Mouse (Mus musculus): ENCODE results near the gene Actn1.
"Not testable (repeated sequence)": the region's sequence is repeated elsewhere in the genome, so short reads cannot be mapped to it uniquely, and the experiment has no call there.

Gene Actn1

DNA sequence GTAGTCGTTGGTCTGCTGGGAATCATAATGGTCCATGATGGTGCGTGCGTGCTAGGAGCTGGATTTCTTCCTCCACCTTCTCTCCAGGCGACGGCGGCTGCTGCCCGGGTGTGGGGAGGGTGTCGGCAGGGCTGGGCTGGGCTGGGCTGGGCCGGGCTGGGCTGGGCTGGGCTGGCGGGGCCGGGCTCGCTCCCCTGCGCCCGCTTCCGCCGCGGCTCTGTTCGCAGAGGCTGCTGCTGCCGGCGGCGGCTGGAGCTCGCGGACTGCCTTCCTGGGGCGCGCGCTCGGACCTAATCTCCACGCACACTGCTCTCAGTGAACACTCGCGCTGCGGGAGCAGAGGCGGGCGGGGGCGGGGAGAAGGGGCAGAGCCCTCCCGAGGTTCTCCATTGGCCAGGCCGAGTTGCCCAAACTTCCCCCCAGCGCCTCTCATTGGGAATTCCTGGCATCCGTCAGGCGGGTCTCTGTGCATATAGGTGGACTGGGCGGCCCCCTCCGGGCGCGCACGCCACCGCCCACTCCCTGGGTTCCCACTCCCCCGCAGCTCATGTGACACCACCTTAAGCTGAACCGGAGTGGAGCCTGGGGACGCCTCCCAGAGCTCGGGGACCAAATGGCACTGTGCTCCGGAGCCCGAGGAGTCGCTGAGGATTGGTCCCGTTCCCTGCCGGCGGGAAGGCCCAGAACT is at the start of gene Actn1:
Gene Actn1, minus strand, starts transcription at position 316 of the 688 bp plus-strand sequence.
- peak; percentile 85 to 88 for DNase-seq

DNA sequence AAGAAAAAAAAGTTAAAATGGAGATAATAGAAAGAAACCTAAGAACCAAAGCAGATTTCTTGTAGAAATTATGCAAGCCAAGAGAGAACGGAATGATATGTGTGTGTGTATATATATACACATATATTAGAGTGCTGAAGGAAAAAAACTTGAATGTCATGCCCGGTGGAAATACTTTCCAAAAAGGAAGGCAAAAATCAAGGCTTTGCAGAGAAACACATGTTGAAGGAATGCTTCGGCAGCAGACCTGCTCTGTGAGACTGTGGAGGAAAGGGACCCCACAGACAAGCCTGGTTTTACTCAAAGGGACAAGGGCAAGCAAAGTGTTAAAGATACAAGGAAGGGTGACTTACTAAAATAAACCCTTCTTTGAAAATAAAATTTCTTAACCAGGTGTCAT is 47.4 kb upstream of the Actn1 start:
- DNase-seq, result no peak

DNA sequence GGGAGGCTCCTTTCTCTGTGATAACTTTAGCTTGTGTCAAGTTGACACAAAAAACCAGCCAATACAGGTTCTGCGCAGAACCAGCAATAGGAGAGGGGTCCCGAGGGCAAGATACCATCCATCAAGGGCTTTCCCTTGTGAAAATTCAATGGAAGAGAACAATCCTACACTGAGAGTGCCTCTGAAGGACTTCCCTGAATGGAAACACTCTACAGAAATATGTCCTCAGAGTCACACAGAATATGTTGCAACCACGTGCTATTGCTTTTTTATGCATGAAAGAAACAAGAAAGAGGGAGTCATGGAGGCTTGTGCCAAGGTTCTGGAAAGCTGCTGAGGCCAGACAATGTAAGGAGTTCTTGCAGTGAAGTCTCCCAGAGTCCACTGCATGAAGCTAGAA is 44.3 kb upstream of the Actn1 start:
- DNase-seq, result no peak

- no peak for DNase-seq
Measured at GRCm38 (mm10) chr12:80300833-80301456, 40.8 kb upstream of the Actn1 start.

DNA sequence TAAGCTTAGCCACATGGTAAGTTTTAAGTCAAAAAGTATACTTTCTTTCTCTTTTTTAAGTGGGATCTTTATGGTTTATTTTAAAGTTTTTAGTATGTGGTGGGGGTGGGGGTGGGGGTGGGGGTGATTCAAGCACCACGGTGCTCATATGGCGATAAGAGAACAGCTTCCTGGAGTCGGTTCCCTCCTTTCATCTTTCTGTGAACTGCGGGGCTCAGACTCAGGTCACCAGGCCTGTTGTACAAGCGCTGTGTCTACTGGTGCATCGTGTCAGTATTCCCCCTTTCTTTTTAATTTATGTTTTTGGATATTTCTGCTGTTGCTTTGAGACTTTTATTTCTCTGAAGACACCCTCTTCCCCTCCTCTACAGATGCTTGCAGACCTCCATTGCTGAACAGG is 38.5 kb upstream of the Actn1 start:
- DNase-seq, result no peak

GRCm38 (mm10) chr12:80291895-80292435 is 31.8 kb upstream of the Actn1 start:
- no peak for DNase-seq

GRCm38 (mm10) chr12:80290964-80291363 is 30.8 kb upstream of the Actn1 start:
- peak; percentile 2 to 7 for DNase-seq

DNA sequence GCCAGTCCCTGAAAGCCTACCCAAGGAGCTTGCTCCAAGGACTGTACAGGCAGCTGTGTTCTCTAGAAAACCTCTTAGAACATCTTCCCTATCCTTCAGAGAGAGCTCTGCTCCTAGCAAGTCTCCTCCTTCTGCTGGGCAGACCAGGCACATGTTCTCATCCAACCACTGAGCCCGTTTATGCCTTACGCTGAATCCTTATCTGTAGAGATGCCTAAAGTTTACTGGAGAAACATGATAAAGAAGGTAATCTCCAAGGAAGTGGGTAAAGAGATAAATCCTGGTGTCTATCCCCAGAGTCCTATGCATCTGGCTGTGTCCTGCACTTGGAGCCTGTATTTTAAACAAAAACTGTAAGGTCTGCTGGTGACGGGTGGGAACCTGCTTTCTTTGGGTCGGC is 30.3 kb upstream of the Actn1 start:
- no peak for DNase-seq

DNA sequence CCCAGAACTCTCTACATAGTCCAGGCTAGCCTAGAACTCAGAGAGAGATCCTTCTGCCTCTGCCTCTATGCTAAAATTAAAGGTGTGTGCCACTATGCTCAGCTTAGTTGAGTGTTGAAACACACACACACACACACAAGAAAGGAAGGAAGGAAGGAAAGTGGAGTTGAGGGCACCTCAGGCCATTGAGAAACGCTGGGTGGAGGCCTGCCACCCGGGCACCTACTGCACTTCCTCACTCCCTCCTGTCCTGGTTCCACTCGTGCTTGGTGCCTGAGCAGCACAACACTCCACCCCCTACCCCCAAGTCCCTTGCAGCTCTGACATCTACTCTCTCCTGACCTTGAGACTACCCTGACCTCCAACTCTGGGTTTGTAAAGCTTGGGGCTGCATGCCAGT is 29.6 kb upstream of the Actn1 start:
- DNase-seq, result no peak

DNA sequence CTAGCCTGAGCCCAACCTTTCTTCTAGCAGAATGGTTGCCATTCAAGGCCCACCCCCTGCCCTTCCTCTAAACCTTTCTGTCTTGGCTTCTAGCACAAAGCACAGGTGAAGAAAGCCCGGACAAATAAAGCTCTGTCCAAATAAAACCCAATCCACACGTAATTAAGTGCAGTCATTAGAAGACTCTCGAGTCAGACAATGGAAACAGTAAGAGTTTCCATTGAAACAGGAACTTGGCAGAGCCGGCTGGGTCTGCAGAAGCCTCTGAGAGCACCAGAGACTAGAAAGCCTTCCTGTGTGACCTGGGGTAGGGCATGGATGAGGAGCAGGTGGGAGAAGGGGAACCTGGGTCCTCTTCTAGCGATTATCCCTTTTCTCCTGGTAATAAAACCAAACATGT is 25.7 kb upstream of the Actn1 start:
- no peak for DNase-seq

DNA sequence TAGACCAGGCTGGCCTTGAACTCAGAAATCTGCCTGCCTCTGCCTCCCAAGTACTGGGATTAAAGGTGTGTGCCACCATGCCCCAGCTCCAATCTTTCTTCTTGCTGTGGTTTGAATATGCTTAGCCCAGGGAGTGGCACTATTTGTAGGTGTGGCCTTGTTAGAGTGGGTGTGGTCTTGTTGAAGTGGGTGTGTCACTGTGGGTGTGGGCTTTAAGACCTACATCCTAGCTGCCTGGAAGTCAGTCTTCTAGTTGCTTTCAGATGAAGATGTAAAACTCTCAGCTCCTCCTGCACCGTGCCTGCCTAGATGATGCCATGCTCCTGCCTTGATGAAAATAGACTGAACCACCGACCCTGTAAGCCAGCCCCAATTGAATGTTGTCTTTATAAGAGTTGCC is 24.1 kb upstream of the Actn1 start:
- not testable (repeated sequence) for DNase-seq

GRCm38 (mm10) chr12:80278866-80279265 is 18.7 kb upstream of the Actn1 start:
- DNase-seq, result no peak

- DNase-seq, result no peak
Measured at GRCm38 (mm10) chr12:80277428-80277827, 17.3 kb upstream of the Actn1 start.

DNA sequence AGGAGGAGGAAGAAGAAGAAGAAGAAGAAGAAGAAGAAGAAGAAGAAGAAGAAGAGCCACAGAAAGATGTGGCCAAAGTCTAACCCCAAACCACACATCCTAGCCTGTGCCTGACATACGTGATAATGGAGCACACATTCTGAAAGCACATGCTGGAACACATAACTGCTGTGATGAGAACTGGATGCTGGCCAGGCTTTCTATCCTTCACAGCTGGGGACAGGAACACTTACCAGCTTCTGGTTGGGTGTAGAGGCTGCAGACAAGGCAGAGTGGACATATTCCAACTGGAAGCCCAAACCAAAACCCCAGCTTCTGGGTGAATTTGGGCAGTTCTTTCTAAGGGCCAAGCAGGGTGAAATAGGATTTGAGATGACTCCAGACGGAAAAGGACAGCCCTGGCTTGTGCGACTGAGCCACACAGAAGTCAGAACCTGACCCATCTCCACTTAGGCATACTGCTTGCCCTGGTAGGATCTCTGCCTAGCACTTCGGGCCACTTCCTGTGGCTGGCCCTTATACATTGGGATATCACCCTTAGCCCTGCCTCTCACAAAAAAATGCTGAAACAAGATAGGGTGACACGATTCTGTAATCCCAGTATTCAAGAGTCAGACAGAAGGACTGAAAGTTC is 15.1 kb upstream of the Actn1 start:
- DNase-seq, result no peak

GRCm38 (mm10) chr12:80273020-80273686 is 13.0 kb upstream of the Actn1 start:
- DNase-seq, result peak; percentile 65 to 68

DNA sequence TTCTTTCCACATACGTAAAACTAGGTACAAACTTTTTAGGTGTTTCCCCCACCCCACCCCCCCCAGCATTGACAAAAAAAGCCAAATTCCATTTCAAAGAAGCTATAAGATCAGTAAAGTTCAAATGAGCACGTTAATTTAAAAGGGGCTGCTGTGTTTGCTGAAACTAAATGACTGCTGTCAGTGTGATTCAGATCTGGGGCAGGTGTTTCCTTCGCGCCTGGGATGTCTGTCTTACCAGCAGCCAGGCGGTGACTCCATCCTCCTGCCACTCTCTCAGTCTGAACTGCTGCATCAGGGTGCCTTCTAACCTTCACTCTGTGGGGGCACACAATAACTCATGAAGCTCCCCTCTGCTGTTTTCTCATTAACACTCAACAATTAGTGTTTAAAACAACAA is 11.6 kb upstream of the Actn1 start:
- no peak for DNase-seq

DNA sequence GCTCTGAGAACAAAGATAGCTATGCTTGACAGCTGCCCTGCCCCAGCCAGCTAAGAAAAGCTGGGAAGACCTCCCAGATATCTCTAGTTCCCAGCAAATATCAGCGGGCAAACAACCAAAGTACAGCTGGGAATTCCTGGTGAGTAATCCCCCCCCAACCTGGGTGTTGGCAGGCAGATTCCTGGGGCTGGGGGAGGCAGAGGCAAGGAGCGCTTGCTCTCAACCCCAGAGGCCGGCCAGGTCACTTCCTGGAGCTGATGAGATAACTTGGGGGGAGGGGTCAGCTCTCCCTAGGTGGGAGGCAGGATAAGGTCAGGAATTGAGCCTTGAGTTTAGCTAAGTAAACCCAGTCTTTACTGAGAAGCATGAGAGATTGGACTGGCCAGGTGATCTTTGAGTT is 10.8 kb upstream of the Actn1 start:
- DNase-seq, result no peak

- DNase-seq, result no peak
Measured at GRCm38 (mm10) chr12:80269303-80269702, 9.1 kb upstream of the Actn1 start.

GRCm38 (mm10) chr12:80267962-80268361 is 7.8 kb upstream of the Actn1 start:
- no peak for DNase-seq

- not testable (repeated sequence) for DNase-seq
Measured at GRCm38 (mm10) chr12:80264388-80264787, 4.2 kb upstream of the Actn1 start.

DNA sequence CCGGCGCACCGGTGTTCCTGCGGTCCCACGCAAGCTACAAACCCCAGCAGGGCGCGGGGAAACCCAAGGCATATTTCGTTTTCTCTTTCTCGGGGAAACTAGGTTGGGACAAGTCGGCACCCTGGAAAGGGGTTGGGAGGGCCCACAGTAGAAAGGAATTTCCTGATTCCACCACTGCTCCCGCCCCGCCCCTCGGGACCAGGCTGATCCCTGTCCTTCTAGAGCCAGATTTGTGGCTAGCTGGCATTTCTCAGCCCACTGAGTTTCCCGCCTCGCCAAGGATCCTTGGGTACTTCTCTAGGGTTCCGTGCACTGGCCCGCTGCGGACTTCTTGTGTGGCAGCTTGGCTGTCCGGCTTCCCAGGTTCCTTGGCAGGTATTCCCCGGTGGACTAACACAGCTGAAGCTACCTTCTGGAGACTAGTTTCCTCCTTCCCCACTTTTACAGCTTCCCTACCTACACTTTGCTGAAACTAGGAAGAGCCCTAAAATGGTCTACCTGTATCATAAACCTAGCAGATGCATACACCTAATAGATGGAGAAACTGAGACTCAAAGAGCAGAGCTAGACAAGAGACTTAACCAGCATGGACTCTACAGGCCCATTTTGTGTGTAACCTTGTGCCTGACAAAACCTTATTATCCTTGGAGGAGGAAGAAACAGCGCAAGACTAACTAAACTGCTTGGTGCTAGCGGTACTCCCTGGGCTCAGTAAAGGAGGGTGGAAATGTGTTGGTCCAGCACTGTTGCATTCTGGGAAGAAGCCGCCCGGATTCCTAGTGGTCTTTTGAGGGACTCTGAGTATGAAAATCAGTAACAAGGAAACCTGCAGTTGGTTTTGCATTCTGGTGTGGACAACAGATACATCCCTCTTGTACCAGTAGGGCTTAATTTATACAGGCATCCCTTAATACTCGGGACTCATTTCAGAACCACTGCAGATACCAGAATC is 849 bp upstream of the Actn1 start:
- DNase-seq, result peak in 1 of 2 experiments; percentile 51
